Mouse (Mus musculus) limb, embryonic 15.5 days (tissue): Measurements from ENCODE around the gene Snrpd2. TPM values are rescaled to one million over a fixed set of nuclear protein-coding genes. Genes with fewer than 3 reads are reported as not detected.

Experiments used
- ATAC-seq: fragments of 200-750 bp; cut with Nextera tagmentation; 2 replicates; pipeline ENCODE4 v1.8.0; 2017; ENCODE audit warnings: low read depth, moderate TSS enrichment; ENCODE audit not compliant: insufficient number of reproducible peaks, low FRiP score, low TSS enrichment
- H3K27ac ChIP-seq: fragments of 300-500 bp; sonication (generic); 2 replicates; pipeline ENCODE4 v1.5.1; 2015; ENCODE audit warnings: moderate library complexity, mild to moderate bottlenecking, inconsistent platforms
- H3K27me3 ChIP-seq: fragments of 300-500 bp; sonication (generic); 2 replicates; pipeline ENCODE4 v1.6.1; 2015; ENCODE audit warnings: inconsistent platforms
- H3K36me3 ChIP-seq: fragments of 300-500 bp; sonication (generic); 2 replicates; pipeline ENCODE4 v1.6.1; 2015; ENCODE audit warnings: inconsistent platforms
- H3K4me1 ChIP-seq: fragments of 300-500 bp; sonication (generic); 2 replicates; pipeline ENCODE4 v1.6.1; 2015; ENCODE audit warnings: inconsistent platforms
- H3K4me2 ChIP-seq: fragments of 300-500 bp; sonication (generic); 2 replicates; pipeline ENCODE4 v1.6.1; 2015; ENCODE audit warnings: mild to moderate bottlenecking, inconsistent platforms
- H3K4me3 ChIP-seq: fragments of 300-500 bp; sonication (generic); 2 replicates; pipeline ENCODE4 v1.5.1; 2015; ENCODE audit warnings: mild to moderate bottlenecking, inconsistent platforms
- H3K9ac ChIP-seq: fragments of 300-500 bp; sonication (generic); 2 replicates; pipeline ENCODE4 v1.6.1; 2015; ENCODE audit warnings: inconsistent platforms
- H3K9me3 ChIP-seq: fragments of 300-500 bp; sonication (generic); 2 replicates; pipeline ENCODE4 v1.6.1; 2016; ENCODE audit warnings: inconsistent platforms
- WGBS: fragments of 180-500 bp; shearing (Covaris S2); methylation state at CpG from one replicate; pipeline ENCODE4 v1.1.7; 2015; 5-methylcytosine and 5-hydroxymethylcytosine counted together
- polyA plus RNA-seq: library from polyadenylated mRNA; unstranded; fragments of >200 nt; fragmentation: Nextera tagmentation; extraction: Ambion mirVana; gene quantifications from 2 replicates; pipeline ENCODE4 v1.2.1, GENCODE M21; 2015

The Snrpd2 gene
- polyA plus RNA-seq, 1 experiment from 2014 or later, result 130 TPM

DNA sequence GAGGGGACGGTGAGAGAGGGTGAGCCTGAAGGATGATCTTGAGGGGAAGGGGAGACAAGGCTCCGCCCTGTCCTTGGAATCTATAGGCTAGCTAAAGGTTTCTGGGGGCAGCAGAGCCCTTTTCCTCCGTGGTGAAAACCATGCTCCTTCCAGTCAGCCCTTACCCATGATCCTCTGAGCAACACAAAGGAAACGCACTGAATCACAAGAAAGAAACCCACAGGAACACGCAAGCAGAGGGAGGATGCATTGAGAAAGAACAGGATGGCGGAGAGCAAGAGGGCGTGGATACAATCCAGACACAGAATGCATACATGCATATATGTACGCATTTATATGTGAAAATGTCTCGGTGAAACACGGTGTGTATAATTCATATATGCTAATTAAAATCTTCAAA, 20.0 kb downstream of the Snrpd2 start:
- no peak for ATAC-seq
- Histone ChIP-seq H3K4me1 (peaks cover 23% of the 10 kb centered on the region), H3K27me3 (peaks cover 10% of the 10 kb centered on the region), H3K9ac (no peak overlapping the region), H3K4me3 (no peak overlapping the region), H3K4me2 (no peak overlapping the region), H3K9me3 (no peaks in the 10 kb centered on the region), H3K36me3 (no peaks in the 10 kb centered on the region), H3K27ac (no peak overlapping the region)
- 63% methylated on average over 10 of the region's 10 CpGs for WGBS

DNA sequence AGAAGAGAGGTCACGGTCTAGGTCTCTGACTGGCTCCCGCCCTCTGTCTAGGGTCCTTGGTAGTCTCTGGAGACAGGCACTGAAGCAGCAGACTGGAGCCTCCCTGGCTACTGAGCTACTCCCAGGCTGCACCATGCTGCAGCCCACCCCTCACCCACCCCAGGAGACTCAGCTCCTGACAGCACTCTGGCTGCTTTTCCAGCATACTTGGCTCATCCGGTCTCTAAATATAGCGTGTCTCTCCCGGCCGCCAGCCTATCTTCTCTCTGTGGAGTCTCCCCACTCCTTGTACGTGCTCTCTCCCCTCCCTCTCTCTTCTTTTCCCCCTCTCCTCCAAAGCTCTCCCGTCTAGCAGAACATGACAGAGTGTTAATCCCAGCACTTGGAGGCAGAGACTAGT, 20.6 kb downstream of the Snrpd2 start:
- Histone ChIP-seq H3K9me3 (no peaks in the 10 kb centered on the region), H3K27ac (0 out of 2 replicates have a peak overlapping the region, but pooled peaks have one; percentile 18), H3K4me1 (peaks cover 17% of the 10 kb centered on the region), H3K4me3 (no peak overlapping the region), H3K9ac (no peak overlapping the region), H3K4me2 (no peak overlapping the region), H3K36me3 (no peaks in the 10 kb centered on the region), H3K27me3 (peaks cover 4% of the 10 kb centered on the region)
- no peak for ATAC-seq
- WGBS, result 57% methylated on average over 8 of the region's 8 CpGs

DNA sequence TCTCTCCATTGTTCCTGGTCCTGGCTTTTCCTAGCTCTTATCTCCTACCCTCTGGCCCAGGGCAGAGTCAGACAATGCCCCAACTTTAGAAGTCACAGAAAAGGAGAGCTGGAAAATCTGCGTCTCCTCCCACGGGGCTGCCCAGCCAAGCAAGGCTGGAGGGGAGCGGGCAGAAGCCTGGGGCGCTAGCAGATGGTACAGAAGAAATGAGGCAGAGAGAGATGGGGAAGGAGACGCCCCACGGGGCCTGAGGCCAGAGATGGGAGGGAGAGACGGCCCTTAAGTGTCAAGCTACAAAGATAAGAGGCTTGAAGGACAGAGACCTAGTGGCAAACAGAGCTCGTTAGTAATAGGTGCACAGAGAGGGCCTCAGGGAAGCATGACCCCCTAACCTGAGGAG, 22.3 kb downstream of the Snrpd2 start:
- Histone ChIP-seq H3K27ac (no peak overlapping the region), H3K9me3 (no peaks in the 10 kb centered on the region), H3K36me3 (no peaks in the 10 kb centered on the region), H3K9ac (no peak overlapping the region), H3K4me2 (no peak overlapping the region), H3K4me3 (no peak overlapping the region), H3K4me1 (peaks cover 20% of the 10 kb centered on the region), H3K27me3 (peaks cover 19% of the 10 kb centered on the region)
- no peak for ATAC-seq
- WGBS, result 58% methylated on average over 8 of the region's 8 CpGs

DNA sequence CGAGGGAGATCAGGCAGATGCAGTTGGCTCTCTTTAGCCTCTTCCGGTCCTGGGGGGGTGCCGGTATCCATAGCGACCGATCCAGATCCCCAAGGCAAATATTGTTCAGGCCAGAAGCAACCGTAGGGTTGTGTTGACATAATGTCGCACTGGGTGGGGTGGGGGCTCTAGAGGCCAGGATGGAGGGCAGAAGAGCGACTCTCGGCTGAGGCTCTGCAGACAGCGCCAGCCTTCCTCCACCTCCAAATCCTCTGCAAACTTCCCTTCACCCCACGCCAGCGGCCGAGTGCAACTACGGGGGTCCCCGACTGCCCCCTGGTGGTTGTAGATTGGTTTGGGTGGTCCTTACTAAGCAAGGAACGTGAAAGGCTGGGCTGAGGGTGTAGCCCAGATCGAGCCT, 23.4 kb downstream of the Snrpd2 start:
- no peak overlapping the region for H3K27ac ChIP-seq
- H3K4me1 ChIP-seq, result peaks cover 21% of the 10 kb centered on the region
- H3K9me3 ChIP-seq, result no peaks in the 10 kb centered on the region
- no peak overlapping the region for H3K9ac ChIP-seq
- H3K27me3 ChIP-seq, result peaks cover 29% of the 10 kb centered on the region
- 0 out of 2 replicates have a peak, but pooled peaks have one; percentile 36 for ATAC-seq
- no peaks in the 10 kb centered on the region for H3K36me3 ChIP-seq
- H3K4me2 ChIP-seq, result peak overlapping the region; percentile 52
- peak overlapping the region; percentile 33 for H3K4me3 ChIP-seq
- 2% methylated on average over 17 of the region's 17 CpGs for WGBS

DNA sequence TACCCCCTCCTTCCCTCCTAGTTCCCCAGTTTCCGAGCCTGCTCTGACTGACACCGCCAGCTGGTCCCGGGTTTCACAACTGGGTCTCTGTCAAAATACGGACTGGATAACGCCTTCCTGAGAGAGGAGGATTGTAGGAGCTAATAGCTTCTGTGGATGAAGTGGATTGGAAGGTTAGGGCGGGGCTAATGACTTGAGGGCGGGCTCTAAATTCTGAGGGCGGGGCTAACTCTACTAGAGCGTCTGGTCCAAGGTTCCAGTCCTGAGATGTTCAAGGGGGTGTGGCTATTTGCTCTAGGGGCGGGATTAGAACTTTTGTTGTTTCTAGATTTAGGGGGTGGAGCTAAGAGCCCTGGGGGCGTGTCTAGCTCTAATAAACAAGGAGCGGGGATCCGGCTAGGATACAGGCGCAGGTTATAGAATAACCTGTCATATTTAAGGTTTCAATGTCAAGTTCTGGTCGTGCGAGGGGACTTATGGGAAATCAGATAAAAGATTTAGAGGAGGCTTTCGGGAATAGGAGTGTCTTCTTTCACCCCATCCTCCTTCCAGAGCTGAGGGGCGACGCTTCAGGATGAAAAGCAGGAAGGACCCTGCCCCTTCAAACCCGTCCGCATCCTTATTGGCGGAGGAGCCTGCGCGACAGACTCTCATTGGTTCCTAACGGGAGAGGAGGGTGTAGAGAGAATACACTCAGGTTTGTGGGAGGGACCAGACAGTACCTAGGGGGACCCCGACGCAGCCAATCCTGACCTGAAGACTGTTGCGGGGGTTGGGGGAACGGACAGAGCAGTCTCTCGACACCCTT, 26.4 kb downstream of the Snrpd2 start, which contains the start of gene Eml2:
TSS of gene Eml2 (plus strand) at position 714 of the 808 bp plus-strand sequence.
- Histone ChIP-seq H3K4me3 (peak within 1 kb of the TSS; percentile 16), H3K9me3 (no peaks in the 10 kb centered on the region), H3K36me3 (no peaks in the 10 kb centered on the region), H3K4me1 (peaks cover 45% of the 10 kb centered on the region), H3K4me2 (peak within 1 kb of the TSS; percentile 22; the same call in 1 of the 2 replicates), H3K9ac (no peak within 1 kb of the TSS), H3K27me3 (peaks cover 56% of the 10 kb centered on the region), H3K27ac (no peak within 1 kb of the TSS)
- 1% methylated on average over 30 of the region's 30 CpGs for WGBS
- no peak for ATAC-seq

DNA sequence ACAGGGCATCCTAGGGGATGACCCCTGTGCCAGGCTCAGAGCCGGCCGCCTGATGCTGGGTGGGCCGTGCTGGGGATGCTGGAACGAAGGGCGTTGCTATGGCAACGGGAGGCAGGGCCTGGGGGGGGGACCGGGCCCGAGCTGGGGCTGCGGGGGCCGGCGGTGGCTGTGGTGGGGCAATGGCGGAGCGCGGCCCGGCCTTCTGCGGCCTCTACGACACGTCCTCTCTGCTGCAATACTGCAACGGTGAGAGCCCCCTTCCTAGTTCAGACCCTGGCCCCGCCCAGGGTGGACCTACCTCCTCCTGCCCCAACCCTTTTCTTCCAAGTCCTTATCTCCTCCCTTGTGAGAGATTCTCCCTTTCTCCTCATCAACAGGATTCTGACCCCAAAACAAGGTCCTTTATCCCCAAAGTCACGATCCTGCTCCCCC, 27.0 kb downstream of the Snrpd2 start:
- H3K4me2 ChIP-seq, result peak overlapping the region; percentile 22; the same call in 1 of the 2 replicates
- H3K36me3 ChIP-seq, result no peaks in the 10 kb centered on the region
- peak overlapping the region; percentile 16 for H3K4me3 ChIP-seq
- no peak overlapping the region for H3K27ac ChIP-seq
- H3K4me1 ChIP-seq, result peaks cover 50% of the 10 kb centered on the region
- no peak overlapping the region for H3K9ac ChIP-seq
- 6% methylated on average over 21 of the region's 21 CpGs for WGBS
- no peak for ATAC-seq
- H3K27me3 ChIP-seq, result peaks cover 56% of the 10 kb centered on the region
- H3K9me3 ChIP-seq, result no peaks in the 10 kb centered on the region

DNA sequence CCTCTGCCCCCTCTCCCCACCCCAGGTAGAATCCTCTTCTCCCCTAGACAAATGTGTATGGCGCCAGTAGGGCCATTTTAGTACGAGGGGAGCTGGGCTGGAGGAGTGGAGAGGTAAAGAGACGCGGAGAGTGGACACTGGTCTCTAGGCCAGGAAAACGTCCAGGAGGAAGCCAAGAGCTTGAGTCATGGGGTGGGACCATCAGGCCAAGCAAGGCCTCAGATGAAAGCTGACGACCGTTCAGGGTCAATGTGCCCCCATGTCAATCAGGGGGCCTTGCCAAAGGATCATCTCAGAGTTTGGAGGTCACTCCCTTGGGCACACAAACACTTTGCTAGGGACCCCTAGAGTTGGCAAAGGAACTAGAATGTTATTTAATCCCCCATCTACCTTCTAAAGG, 27.7 kb downstream of the Snrpd2 start:
- H3K9me3 ChIP-seq, result no peaks in the 10 kb centered on the region
- H3K9ac ChIP-seq, result no peak overlapping the region
- H3K36me3 ChIP-seq, result no peaks in the 10 kb centered on the region
- H3K4me3 ChIP-seq, result no peak overlapping the region
- ATAC-seq, result no peak
- peaks cover 56% of the 10 kb centered on the region for H3K27me3 ChIP-seq
- no peak overlapping the region for H3K27ac ChIP-seq
- no peak overlapping the region for H3K4me2 ChIP-seq
- peaks cover 55% of the 10 kb centered on the region for H3K4me1 ChIP-seq
- WGBS, result 72% methylated on average over 7 of the region's 7 CpGs

DNA sequence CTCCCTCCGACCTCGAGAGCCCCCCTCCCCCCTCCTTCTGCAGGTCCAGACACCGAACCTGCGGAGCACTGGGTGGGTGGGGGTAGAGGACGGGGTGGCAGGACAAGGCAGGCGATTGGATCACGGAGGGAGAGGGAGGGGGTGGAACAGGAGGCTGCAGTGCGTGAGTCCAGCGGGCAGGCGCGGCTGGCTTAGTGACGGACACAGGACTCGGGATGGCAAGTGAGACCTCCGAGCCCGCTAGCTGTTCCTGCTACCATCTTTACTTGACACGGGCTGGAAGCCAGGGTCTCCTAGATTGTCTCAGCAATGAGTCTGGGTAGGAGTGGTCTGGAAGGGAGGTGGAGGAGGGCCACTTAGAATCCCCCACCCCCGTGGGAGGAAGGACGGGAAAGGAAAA, 28.5 kb downstream of the Snrpd2 start:
- Histone ChIP-seq H3K4me1 (peaks cover 49% of the 10 kb centered on the region), H3K36me3 (no peaks in the 10 kb centered on the region), H3K4me3 (0 out of 2 replicates have a peak overlapping the region, but pooled peaks have one; percentile 30), H3K9ac (no peak overlapping the region), H3K27me3 (peaks cover 56% of the 10 kb centered on the region), H3K9me3 (no peaks in the 10 kb centered on the region), H3K27ac (no peak overlapping the region), H3K4me2 (no peak overlapping the region)
- ATAC-seq, result no peak
- 10% methylated on average over 17 of the region's 18 CpGs for WGBS

DNA sequence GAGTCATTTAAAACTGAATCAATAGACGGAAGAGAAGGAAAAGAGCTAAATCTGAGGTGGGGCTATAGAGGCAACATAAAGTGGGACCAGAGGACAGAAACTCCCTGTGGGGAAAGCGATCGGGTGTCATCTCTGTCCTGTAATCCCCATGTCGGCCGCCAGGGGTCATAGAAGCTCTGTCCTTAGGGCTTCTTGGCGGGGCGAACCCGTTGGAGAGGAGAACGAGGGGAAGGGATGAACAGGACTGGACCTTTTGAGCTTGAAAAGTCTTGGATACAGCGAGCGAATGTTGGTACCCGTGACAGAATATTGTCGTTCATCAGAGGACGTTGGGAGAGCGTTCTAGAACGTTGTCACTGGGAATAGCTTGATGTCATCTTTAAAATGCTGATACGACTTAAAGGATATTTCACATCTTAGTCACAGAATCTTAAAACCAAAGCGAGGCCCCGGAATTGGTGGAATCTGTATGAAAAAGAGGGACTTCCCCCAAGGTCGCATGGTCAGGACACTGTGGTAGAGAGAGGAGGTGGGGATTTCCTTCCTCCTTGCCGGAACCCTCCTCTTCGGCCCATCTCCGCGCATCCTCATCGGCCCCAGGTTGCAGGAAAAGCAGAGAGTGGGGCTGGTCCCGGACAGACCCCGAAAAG, 29.0 kb downstream of the Snrpd2 start:
- no peak overlapping the region for H3K27ac ChIP-seq
- H3K4me2 ChIP-seq, result peak overlapping the region; percentile 42
- H3K4me1 ChIP-seq, result peaks cover 50% of the 10 kb centered on the region
- peaks cover 56% of the 10 kb centered on the region for H3K27me3 ChIP-seq
- H3K9ac ChIP-seq, result no peak overlapping the region
- no peaks in the 10 kb centered on the region for H3K9me3 ChIP-seq
- ATAC-seq, result no peak
- peak overlapping the region; percentile 30 for H3K4me3 ChIP-seq
- WGBS, result 5% methylated on average over 27 of the region's 27 CpGs
- H3K36me3 ChIP-seq, result no peaks in the 10 kb centered on the region

DNA sequence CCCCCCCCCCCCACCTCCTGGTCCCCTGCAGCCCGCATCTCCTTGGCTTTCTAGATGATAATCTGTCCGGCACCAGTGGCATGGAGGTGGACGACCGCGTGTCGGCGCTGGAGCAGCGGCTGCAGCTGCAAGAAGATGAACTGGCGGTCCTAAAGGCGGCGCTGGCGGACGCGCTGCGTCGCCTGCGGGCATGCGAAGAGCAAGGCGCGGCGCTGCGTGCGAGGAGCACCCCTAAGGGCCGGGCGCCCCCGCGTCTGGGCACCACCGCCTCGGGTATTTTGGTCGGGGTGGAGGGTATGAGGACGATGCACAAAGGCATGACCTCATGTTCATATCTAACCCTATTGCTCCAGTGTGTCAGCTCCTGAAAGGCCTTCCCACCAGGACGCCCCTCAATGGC, 29.7 kb downstream of the Snrpd2 start:
- H3K9ac ChIP-seq, result no peak overlapping the region
- H3K4me1 ChIP-seq, result peaks cover 56% of the 10 kb centered on the region
- H3K27ac ChIP-seq, result no peak overlapping the region
- no peaks in the 10 kb centered on the region for H3K9me3 ChIP-seq
- peaks cover 53% of the 10 kb centered on the region for H3K27me3 ChIP-seq
- no peak for ATAC-seq
- WGBS, result 3% methylated on average over 24 of the region's 32 CpGs
- peak overlapping the region; percentile 30 for H3K4me3 ChIP-seq
- H3K36me3 ChIP-seq, result no peaks in the 10 kb centered on the region
- peak overlapping the region; percentile 42 for H3K4me2 ChIP-seq

DNA sequence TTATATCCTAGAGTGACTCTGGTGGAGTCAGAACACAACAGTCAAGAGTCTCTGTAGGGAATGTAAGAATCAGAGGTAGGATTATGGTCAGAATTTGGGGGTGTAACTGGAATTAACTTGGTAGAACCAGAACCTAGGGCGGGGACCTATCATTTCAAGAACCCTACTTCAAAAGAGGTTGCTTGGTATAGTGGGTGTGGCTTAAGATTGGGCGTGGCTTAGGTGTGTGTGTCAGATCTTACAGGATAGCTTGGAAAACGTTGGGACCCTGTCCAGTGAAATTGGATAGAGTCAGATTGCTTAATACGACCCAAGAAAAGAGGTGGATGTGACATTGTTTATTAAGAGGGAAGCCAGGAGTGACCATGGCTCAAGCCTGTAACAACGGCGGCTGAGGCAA, 30.4 kb downstream of the Snrpd2 start:
- Histone ChIP-seq H3K4me3 (0 out of 2 replicates have a peak overlapping the region, but pooled peaks have one; percentile 30), H3K27ac (no peak overlapping the region), H3K4me1 (peaks cover 64% of the 10 kb centered on the region), H3K27me3 (peaks cover 53% of the 10 kb centered on the region), H3K36me3 (no peaks in the 10 kb centered on the region), H3K4me2 (peak overlapping the region; percentile 42), H3K9me3 (no peaks in the 10 kb centered on the region), H3K9ac (no peak overlapping the region)
- WGBS, result 36% methylated on average over 6 of the region's 6 CpGs
- no peak for ATAC-seq

DNA sequence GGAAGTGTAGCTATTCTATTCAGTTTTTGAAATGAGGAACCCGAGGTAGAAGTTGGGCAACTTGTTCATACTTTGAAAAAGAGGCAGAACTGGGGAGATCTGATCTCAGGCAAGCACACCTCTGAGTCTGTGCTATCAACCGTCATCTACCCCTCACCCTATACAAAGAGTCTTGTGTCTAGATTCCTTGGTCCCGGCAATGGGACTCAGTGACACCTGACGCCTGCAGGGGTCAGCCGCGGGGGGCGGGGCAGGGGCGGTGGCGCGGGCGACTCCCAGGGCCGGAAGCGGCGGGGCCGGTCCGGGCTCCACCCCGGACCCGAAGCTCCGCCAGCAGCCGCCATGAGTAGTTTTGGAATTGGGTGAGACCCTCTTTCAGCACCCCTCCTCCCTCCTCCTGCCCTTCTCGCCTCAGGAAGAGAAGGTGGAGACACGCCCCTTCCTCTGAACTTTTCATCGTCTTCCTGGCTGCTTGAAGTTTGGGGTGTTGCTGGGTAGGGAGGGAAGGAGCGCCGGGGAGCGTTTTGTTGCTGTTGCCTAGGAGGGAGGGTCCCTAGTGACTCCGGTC, 31.4 kb downstream of the Snrpd2 start:
- no peak for ATAC-seq
- peaks cover 46% of the 10 kb centered on the region for H3K27me3 ChIP-seq
- peak overlapping the region; percentile 66 for H3K4me2 ChIP-seq
- peaks cover 68% of the 10 kb centered on the region for H3K4me1 ChIP-seq
- WGBS, result 2% methylated on average over 27 of the region's 27 CpGs
- H3K36me3 ChIP-seq, result peaks cover 2% of the 10 kb centered on the region; the same call in 1 of the 2 replicates
- no peaks in the 10 kb centered on the region for H3K9me3 ChIP-seq
- peak overlapping the region; percentile 52 for H3K4me3 ChIP-seq
- peak overlapping the region; percentile 63; the same call in 1 of the 2 replicates for H3K27ac ChIP-seq
- peak overlapping the region; percentile 27 for H3K9ac ChIP-seq
